Comparison of ENCODE assay signal across 8 mouse cellular contexts in the genomic region with DNA sequence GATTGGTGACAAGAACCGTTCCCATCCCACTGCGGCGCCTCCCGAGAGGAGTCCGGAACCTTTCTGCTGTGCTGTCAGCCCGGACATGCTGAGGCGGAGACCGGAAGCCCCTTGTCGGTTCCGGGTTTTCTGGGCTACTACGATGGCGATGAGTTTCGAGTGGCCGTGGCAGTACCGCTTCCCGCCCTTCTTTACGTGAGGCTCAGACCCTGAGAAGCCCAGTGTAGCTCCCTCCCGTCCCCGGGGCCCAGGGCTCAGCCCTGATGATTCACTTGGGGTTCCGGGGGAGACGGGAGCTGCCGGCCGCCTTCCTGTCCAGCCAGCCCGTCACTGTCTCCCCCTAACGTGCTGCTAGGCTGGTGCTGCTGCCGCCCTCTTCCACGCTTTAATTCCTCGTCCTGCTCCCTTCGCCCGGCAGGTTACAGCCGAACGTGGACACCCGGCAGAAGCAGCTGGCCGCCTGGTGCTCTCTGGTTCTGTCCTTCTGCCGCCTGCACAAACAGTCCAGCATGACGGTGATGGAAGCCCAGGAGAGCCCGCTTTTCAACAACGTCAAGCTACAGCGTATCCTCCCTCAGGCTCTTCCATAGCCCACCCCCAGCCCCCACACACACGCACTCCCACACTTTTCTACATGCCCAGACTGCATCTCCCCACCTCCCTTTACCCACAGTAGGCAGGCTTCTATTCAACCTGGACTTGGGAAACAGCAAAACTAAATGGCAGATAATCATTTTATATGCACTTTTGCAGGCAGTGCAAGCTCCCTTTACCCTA. TPM values are rescaled to one million over a fixed set of nuclear protein-coding genes. Genes with fewer than 3 reads are reported as not detected.
A peak's percentile ranks its signal among the peaks of the same experiment; 100 is the strongest.
DNase-seq lines count a peak whose midpoint lies in the region; ATAC-seq and TF ChIP-seq lines count a peak whose summit lies in the region.

Gene Vps25, plus strand, starts transcription at position 95 of the 777 bp plus-strand sequence.

- peak within 1 kb of the TSS; percentile 81 for H3K4me2 ChIP-seq in embryonic facial prominence, embryonic 14.5 days (ENCODE audit: low read depth, low read length)
- peak within 1 kb of the TSS; percentile 78 for H3K4me2 ChIP-seq in limb, embryonic 14.5 days (replicated peaks; ENCODE audit: low read depth, low read length, severe bottlenecking)
- H3K4me2 ChIP-seq in midbrain, embryonic 16.5 days (ENCODE audit: low read length): peak within 1 kb of the TSS; percentile 99

- peaks cover 6% of the 10 kb centered on the region for H3K4me1 ChIP-seq in embryonic facial prominence, embryonic 14.5 days (ENCODE audit: control insufficient read depth, insufficient read depth, low read length)
- peaks cover 12% of the 10 kb centered on the region for H3K4me1 ChIP-seq in limb, embryonic 14.5 days (ENCODE audit: control insufficient read depth, insufficient read depth, low read length)
- peaks cover 17% of the 10 kb centered on the region for H3K4me1 ChIP-seq in midbrain, embryonic 16.5 days (ENCODE audit: control insufficient read depth, insufficient read depth, low read length)
- H3K4me1 ChIP-seq in spleen, adult 2 months (ENCODE audit: control insufficient read depth, insufficient read depth, insufficient read length): peaks cover 3% of the 10 kb centered on the region

- H3K27me3 ChIP-seq in embryonic facial prominence, embryonic 14.5 days (replicated peaks; ENCODE audit: control insufficient read depth, insufficient read depth, low read length): no peaks in the 10 kb centered on the region
- H3K27me3 ChIP-seq in limb, embryonic 14.5 days (ENCODE audit: control insufficient read depth, insufficient read depth, low read length): no peaks in the 10 kb centered on the region
- 0 out of 2 replicates have a peak, but pooled peaks cover 2% of the 10 kb centered on the region for H3K27me3 ChIP-seq in midbrain, embryonic 16.5 days (ENCODE audit: control insufficient read depth, insufficient read depth, low read depth, low read length)
- H3K27me3 ChIP-seq in spleen, adult 2 months (ENCODE audit: control insufficient read depth, insufficient read depth, low read length): no peaks in the 10 kb centered on the region

- TF ChIP-seq POLR2A in limb, embryonic 14.5 days (IDR thresholded peaks at IDR 0.05; ENCODE audit: borderline replicate concordance, extremely low read depth, insufficient read depth, insufficient read length): peak; percentile 31; the same call in 1 of the 2 replicates
- TF ChIP-seq POLR2A in spleen, adult 2 months (IDR thresholded peaks at IDR 0.05; ENCODE audit: low read depth, low read length): peak; percentile 88

- no peaks in the 10 kb centered on the region for H3K9me3 ChIP-seq in embryonic facial prominence, embryonic 14.5 days (ENCODE audit: control insufficient read depth, low read length)
- H3K9me3 ChIP-seq in limb, embryonic 14.5 days (ENCODE audit: control insufficient read depth, low read length): no peaks in the 10 kb centered on the region
- H3K9me3 ChIP-seq in midbrain, embryonic 16.5 days (replicated peaks; ENCODE audit: control insufficient read depth, low read length, poor library complexity, severe bottlenecking): no peaks in the 10 kb centered on the region

- WGBS in embryonic facial prominence, embryonic 14.5 days: 0% methylated on average over 25 of the region's 40 CpGs
- under 1% methylated on average over 32 of the region's 40 CpGs for WGBS in limb, embryonic 14.5 days
- WGBS in midbrain, embryonic 16.5 days: 2% methylated on average over 39 of the region's 40 CpGs
- 1% methylated on average over 40 of the region's 40 CpGs for WGBS in spleen, adult 2 months

- TF ChIP-seq CTCF in spleen, adult 2 months (IDR thresholded peaks at IDR 0.05; ENCODE audit: extremely low read depth, insufficient read depth, insufficient read length, insufficient replicate concordance): no peak

- peak within 1 kb of the TSS; percentile 89 for H3K9ac ChIP-seq in embryonic facial prominence, embryonic 14.5 days (ENCODE audit: low read depth, low read length)
- H3K9ac ChIP-seq in limb, embryonic 14.5 days (ENCODE audit: low read depth, low read length, severe bottlenecking): peak within 1 kb of the TSS; percentile 88
- H3K9ac ChIP-seq in midbrain, embryonic 16.5 days (ENCODE audit: low read depth, low read length): peak within 1 kb of the TSS; percentile 94

- H3K27ac ChIP-seq in embryonic facial prominence, embryonic 14.5 days (replicated peaks; ENCODE audit: low read depth, low read length): peak within 1 kb of the TSS; percentile 87
- H3K27ac ChIP-seq in limb, embryonic 14.5 days (replicated peaks; ENCODE audit: low read depth, low read length): peak within 1 kb of the TSS; percentile 84
- peak within 1 kb of the TSS; percentile 91 for H3K27ac ChIP-seq in midbrain, embryonic 16.5 days (ENCODE audit: low read length)
- H3K27ac ChIP-seq in spleen, adult 2 months (ENCODE audit: insufficient read depth, low read length): peak within 1 kb of the TSS; percentile 88

- peak within 1 kb of the TSS; percentile 76 for H3K4me3 ChIP-seq in embryonic facial prominence, embryonic 14.5 days (ENCODE audit: low read depth, low read length)
- H3K4me3 ChIP-seq in limb, embryonic 14.5 days (replicated peaks; ENCODE audit: low read length): peak within 1 kb of the TSS; percentile 94
- H3K4me3 ChIP-seq in midbrain, embryonic 16.5 days (ENCODE audit: low read depth, low read length): peak within 1 kb of the TSS; percentile 70
- peak within 1 kb of the TSS; percentile 85 for H3K4me3 ChIP-seq in spleen, adult 2 months (ENCODE audit: extremely low read depth, insufficient read depth, insufficient read length)

- peak; percentile 90 for DNase-seq in 416B (ENCODE audit: low read depth)
- peak; percentile 89 to 92 for DNase-seq in adrenal gland, postnatal 36 days
- peak; percentile 93 for DNase-seq in embryonic facial prominence, embryonic 14.5 days (ENCODE audit: low spot score)
- DNase-seq in heart, adult 8-10 months (ENCODE audit: low spot score): peak; percentile 85
- DNase-seq in kidney, adult 9 months: peak; percentile 87
- peak; percentile 90 for DNase-seq in limb, embryonic 14.5 days (ENCODE audit: low spot score)
- DNase-seq in spleen, adult 2 months (ENCODE audit: low read depth in 1 of 2, low spot score in 2 of 2): peak; percentile 75 to 82

- 0 out of 2 replicates have a peak, but pooled peaks cover 14% of the 10 kb centered on the region for H3K36me3 ChIP-seq in embryonic facial prominence, embryonic 14.5 days (ENCODE audit: control insufficient read depth, insufficient read depth, low read length)
- peaks cover 17% of the 10 kb centered on the region for H3K36me3 ChIP-seq in limb, embryonic 14.5 days (ENCODE audit: control insufficient read depth, insufficient read depth, low read length)
- no peaks in the 10 kb centered on the region for H3K36me3 ChIP-seq in midbrain, embryonic 16.5 days (ENCODE audit: control insufficient read depth, insufficient read depth, low read length)
- peaks cover 9% of the 10 kb centered on the region for H3K36me3 ChIP-seq in spleen, adult 2 months (ENCODE audit: control insufficient read depth, insufficient read depth, low read length)

- ATAC-seq in embryonic facial prominence, embryonic 14.5 days (ENCODE audit: low read depth): peak; percentile 85
- ATAC-seq in limb, embryonic 14.5 days (ENCODE audit: low FRiP score, low read depth): peak; percentile 82
- peak; percentile 91 for ATAC-seq in midbrain, embryonic 16.5 days

RNA-seq across cellular contexts. Expression of gene Vps25, which starts in this region (rescaled TPM):
- total RNA-seq in adrenal gland, postnatal 36 days (2021): 100 to 1,000 TPM in 1 of 2 experiments, 10 to 100 TPM in 1; 90.6 to 121 TPM
- 111 and 116 TPM in 2 replicates for polyA plus RNA-seq in embryonic facial prominence, embryonic 14.5 days (2014; fragmentation: Nextera tagmentation; extraction: Ambion mirVana)
- total RNA-seq in heart, adult 8-10 months (2022): 100 to 1,000 TPM in 3 of 4 experiments, 10 to 100 TPM in 1; 88.4 to 109 (median 104) TPM
- 70.3 and 71.7 TPM in 2 replicates for polyA plus RNA-seq in limb, embryonic 14.5 days (2012; rRNA removed)
- 120 and 124 TPM in 2 replicates for polyA plus RNA-seq in limb, embryonic 14.5 days (2014; fragmentation: Nextera tagmentation; extraction: Ambion mirVana)
- polyA plus RNA-seq in midbrain, embryonic 16.5 days (2015; fragmentation: Nextera tagmentation; extraction: Ambion mirVana): 115 and 119 TPM in 2 replicates
- polyA plus RNA-seq in spleen, adult 2 months (2012; rRNA removed): 56.3 and 62.2 TPM in 2 replicates

Comparison
In these comparisons a context has a peak if more than half of its experiments do, and no peak if none do; other contexts are left out.
1. Peak in every context shown above with its lines: DNase-seq, ATAC-seq, H3K4me3 ChIP-seq and H3K27ac ChIP-seq.